Mouse (Mus musculus): Measurements from ENCODE around the gene Elovl6. TPM values are rescaled to one million over a fixed set of nuclear protein-coding genes. Genes with fewer than 3 reads are reported as not detected.

Gene Elovl6
- polyA plus RNA-seq, 1 experiment from 2014 or later = 54.6 TPM

- Histone ChIP-seq H3K27me3 (ENCODE audit: low read depth, poor library complexity, severe bottlenecking) (no peaks in the 10 kb centered on the region), H3K4me1 (no peaks in the 10 kb centered on the region), H3K9me3 (replicated peaks) (no peaks in the 10 kb centered on the region), H3K36me3 (peaks cover 54% of the 10 kb centered on the region), H3K4me3 (no peak overlapping the region), H3K27ac (no peak overlapping the region)
- no peak for DNase-seq (ENCODE audit: low spot score)
- WGBS = 93% methylated on average over 11 of the region's 11 CpGs
Measured at GRCm38 (mm10) chr3:129578741-129579475, 46.8 kb downstream of the Elovl6 start.

DNA sequence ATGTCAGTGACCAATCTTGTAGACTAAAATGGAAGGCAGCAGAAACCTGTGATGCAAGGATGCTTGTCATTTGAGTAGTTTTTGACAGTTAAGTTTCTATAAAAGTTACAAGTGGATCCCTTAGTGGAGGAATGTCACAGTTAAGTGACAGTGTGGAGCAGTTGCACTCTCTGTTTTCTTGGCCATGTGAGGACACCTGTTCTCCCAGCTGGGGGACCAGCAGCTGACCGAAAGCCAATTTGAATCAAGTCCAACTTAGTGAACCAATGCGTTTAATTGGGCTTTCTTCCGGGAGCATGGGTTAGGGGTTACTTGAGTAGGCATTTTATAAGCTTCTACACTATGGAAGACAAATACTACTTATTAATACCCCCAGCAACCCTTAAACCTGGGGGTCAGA lies 48.9 kb downstream of the Elovl6 start:
- WGBS = 94% methylated on average over 3 of the region's 3 CpGs

GRCm38 (mm10) chr3:129582449-129582848 lies 50.3 kb downstream of the Elovl6 start:
- 80% methylated on average over 4 of the region's 4 CpGs for WGBS
- no peaks in the 10 kb centered on the region for H3K27me3 ChIP-seq (ENCODE audit: low read depth, poor library complexity, severe bottlenecking)

More for the DNA sequence above, 48.9 kb downstream of the Elovl6 start:
- Histone ChIP-seq H3K27ac (no peak overlapping the region), H3K36me3 (peaks cover 39% of the 10 kb centered on the region), H3K4me3 (no peak overlapping the region), H3K9me3 (replicated peaks) (no peaks in the 10 kb centered on the region), H3K4me1 (no peaks in the 10 kb centered on the region), H3K27me3 (ENCODE audit: low read depth, poor library complexity, severe bottlenecking) (no peaks in the 10 kb centered on the region)
- DNase-seq (ENCODE audit: low spot score) = no peak

DNA sequence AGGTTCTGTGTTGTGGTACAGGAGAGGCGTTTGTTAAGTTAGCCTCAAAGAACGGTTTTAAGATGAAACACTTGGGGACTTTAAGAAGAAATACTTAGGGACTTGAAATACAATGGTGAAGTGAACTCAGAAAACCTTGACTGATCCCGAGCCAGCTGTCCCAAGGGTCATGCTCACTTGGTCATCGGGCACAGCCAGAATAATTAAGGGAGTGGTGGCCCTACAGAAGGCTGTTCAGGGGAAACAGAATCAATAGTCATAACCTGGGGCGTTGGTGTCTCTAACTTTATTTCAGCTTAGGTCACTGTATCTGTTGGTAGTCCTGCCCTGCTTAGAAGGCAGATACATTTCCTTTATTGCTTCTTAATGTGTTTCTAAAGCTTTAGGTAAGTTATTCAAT lies 51.1 kb downstream of the Elovl6 start:
- no peaks in the 10 kb centered on the region for H3K27me3 ChIP-seq (ENCODE audit: low read depth, poor library complexity, severe bottlenecking)
- no peak for DNase-seq (ENCODE audit: low spot score)
- H3K36me3 ChIP-seq = peaks cover 40% of the 10 kb centered on the region
- no peaks in the 10 kb centered on the region for H3K4me1 ChIP-seq
- H3K4me3 ChIP-seq = no peak overlapping the region
- no peaks in the 10 kb centered on the region for H3K9me3 ChIP-seq (replicated peaks)
- H3K27ac ChIP-seq = no peak overlapping the region
- 90% methylated on average over 5 of the region's 5 CpGs for WGBS

More at GRCm38 (mm10) chr3:129582449-129582848, 50.3 kb downstream of the Elovl6 start:
- no peak overlapping the region for H3K27ac ChIP-seq
- no peak overlapping the region for H3K4me3 ChIP-seq
- no peaks in the 10 kb centered on the region for H3K4me1 ChIP-seq
- no peak for DNase-seq (ENCODE audit: low spot score)
- H3K9me3 ChIP-seq (replicated peaks) = no peaks in the 10 kb centered on the region
- peaks cover 34% of the 10 kb centered on the region for H3K36me3 ChIP-seq

DNA sequence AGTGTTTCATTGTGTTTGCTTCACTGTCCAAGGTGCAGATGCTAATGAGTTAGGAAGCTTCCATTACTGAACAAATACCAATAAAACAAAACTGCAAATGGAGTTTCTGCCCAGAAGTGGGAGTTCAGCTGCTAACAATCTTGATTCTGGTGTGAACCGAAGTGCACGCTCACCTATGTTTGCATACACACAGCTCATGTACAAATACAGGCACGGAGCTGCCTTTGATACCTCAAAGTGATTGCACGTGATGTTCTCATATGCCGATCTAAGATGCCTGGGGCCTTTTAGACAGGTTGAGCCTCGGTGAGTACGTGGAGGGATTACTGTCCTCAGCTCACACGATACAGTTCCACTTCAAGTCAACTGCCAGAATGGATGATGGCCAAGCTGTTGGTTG lies 55.8 kb downstream of the Elovl6 start:
- no peaks in the 10 kb centered on the region for H3K9me3 ChIP-seq (replicated peaks)
- H3K4me3 ChIP-seq = no peak overlapping the region
- H3K36me3 ChIP-seq = peaks cover 45% of the 10 kb centered on the region
- H3K4me1 ChIP-seq = no peaks in the 10 kb centered on the region
- H3K27me3 ChIP-seq (ENCODE audit: low read depth, poor library complexity, severe bottlenecking) = no peaks in the 10 kb centered on the region
- no peak overlapping the region for H3K27ac ChIP-seq
- WGBS = 96% methylated on average over 8 of the region's 8 CpGs
- no peak for DNase-seq (ENCODE audit: low spot score)

- H3K36me3 ChIP-seq = peaks cover 48% of the 10 kb centered on the region
- 85% methylated on average over 3 of the region's 3 CpGs for WGBS
- no peak for DNase-seq (ENCODE audit: low spot score)
- no peaks in the 10 kb centered on the region for H3K27me3 ChIP-seq (ENCODE audit: low read depth, poor library complexity, severe bottlenecking)
- H3K4me1 ChIP-seq = no peaks in the 10 kb centered on the region
- H3K4me3 ChIP-seq = no peak overlapping the region
- no peaks in the 10 kb centered on the region for H3K9me3 ChIP-seq (replicated peaks)
- no peak overlapping the region for H3K27ac ChIP-seq
Measured at GRCm38 (mm10) chr3:129588753-129589152, 56.6 kb downstream of the Elovl6 start.

GRCm38 (mm10) chr3:129589705-129590104 lies 57.5 kb downstream of the Elovl6 start:
- Histone ChIP-seq H3K4me3 (no peak overlapping the region), H3K36me3 (peaks cover 50% of the 10 kb centered on the region)
- WGBS = 94% methylated on average over 10 of the region's 10 CpGs

DNA sequence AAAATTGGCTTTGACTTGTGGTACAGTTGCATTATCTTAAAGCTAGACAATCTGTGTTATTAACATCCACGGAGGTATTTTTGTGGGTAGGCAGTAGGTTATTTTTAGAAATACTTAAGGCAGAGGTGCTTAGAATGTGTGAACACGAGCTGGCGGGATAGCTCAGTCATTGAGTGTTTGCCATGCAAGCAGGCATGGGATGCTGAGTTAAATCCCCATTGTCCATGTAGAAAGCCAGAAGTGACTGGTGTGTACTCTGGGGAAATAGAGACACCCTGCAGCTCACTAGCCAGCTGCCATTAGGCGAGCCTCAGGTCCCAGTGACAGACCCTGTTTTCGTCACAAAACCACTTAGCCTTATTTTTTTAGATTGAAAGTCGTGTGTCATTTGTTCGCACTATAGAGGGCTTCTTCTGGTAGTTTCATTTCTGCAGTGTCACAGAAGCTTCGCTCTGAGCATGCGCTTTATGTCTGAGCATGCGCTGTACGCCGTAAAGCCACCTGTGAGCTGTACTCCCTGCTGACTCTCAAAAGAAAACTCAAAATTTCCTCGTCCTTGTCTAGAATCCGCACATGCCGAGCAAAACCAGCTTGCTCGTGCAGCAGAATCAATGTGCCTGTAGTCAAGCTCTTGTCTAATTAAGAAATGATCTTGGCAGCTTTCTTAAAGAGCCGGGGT lies 58.5 kb downstream of the Elovl6 start:
- WGBS = 93% methylated on average over 17 of the region's 17 CpGs
- Histone ChIP-seq H3K27ac (no peak overlapping the region), H3K4me3 (no peak overlapping the region)

More at GRCm38 (mm10) chr3:129589705-129590104, 57.5 kb downstream of the Elovl6 start:
- DNase-seq (ENCODE audit: low spot score) = no peak
- Histone ChIP-seq H3K4me1 (no peaks in the 10 kb centered on the region), H3K9me3 (replicated peaks) (no peaks in the 10 kb centered on the region), H3K27me3 (ENCODE audit: low read depth, poor library complexity, severe bottlenecking) (no peaks in the 10 kb centered on the region), H3K27ac (no peak overlapping the region)

DNA sequence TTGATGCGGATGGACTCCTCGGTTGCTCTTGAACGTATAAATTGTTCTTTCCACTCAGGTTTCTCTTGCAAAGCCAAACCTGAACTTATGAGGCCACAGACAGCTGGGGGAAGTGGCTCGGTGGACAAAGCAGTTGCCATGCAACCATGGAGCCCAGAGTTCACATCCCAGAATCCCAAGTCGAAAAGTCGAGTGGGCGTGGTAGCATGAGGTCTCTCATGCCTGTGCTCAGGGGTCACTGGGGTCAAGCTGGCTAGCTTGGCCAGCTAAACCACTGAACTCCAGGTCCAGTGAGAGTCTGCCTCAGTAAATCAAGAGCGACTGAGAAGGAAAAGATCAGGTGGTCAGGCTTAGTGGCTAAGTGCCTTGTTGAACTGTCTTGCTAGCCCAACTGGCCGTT lies 59.1 kb downstream of the Elovl6 start:
- DNase-seq (ENCODE audit: low spot score) = no peak
- no peaks in the 10 kb centered on the region for H3K27me3 ChIP-seq (ENCODE audit: low read depth, poor library complexity, severe bottlenecking)
- no peaks in the 10 kb centered on the region for H3K4me1 ChIP-seq
- H3K27ac ChIP-seq = no peak overlapping the region
- H3K36me3 ChIP-seq = peaks cover 59% of the 10 kb centered on the region
- H3K9me3 ChIP-seq (replicated peaks) = no peaks in the 10 kb centered on the region
- H3K4me3 ChIP-seq = no peak overlapping the region
- 83% methylated on average over 9 of the region's 9 CpGs for WGBS

More for the DNA sequence above, 58.5 kb downstream of the Elovl6 start:
- Histone ChIP-seq H3K4me1 (no peaks in the 10 kb centered on the region), H3K27me3 (ENCODE audit: low read depth, poor library complexity, severe bottlenecking) (no peaks in the 10 kb centered on the region), H3K9me3 (replicated peaks) (no peaks in the 10 kb centered on the region), H3K36me3 (peaks cover 54% of the 10 kb centered on the region)
- DNase-seq (ENCODE audit: low spot score) = no peak

- Histone ChIP-seq H3K36me3 (peaks cover 58% of the 10 kb centered on the region), H3K4me1 (no peaks in the 10 kb centered on the region), H3K4me3 (no peak overlapping the region), H3K27me3 (ENCODE audit: low read depth, poor library complexity, severe bottlenecking) (no peaks in the 10 kb centered on the region), H3K9me3 (replicated peaks) (no peaks in the 10 kb centered on the region), H3K27ac (no peak overlapping the region)
- no peak for DNase-seq (ENCODE audit: low spot score)
- WGBS = 93% methylated on average over 8 of the region's 8 CpGs
Measured at GRCm38 (mm10) chr3:129591761-129592160, 59.6 kb downstream of the Elovl6 start.

DNA sequence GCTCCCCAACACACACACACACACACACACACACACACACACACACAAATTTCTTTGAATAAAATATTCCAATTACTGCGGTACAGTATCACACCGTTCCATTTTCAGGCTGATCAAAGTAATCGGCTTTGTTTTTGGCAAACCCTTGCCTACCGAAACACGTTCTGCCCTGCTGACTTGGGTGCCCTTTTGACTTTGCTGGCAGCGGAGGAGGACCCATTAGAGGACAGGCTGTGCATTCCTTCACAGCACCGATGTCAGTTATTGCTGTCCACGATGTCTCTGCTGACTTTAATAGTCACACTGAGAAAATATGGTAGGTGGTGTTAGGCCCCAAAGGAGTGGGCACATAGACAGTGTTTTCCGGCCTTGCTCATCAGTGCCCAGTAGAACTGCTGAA lies 60.8 kb downstream of the Elovl6 start:
- Histone ChIP-seq H3K9me3 (replicated peaks) (no peaks in the 10 kb centered on the region), H3K4me3 (no peak overlapping the region), H3K27ac (no peak overlapping the region), H3K4me1 (no peaks in the 10 kb centered on the region), H3K36me3 (peaks cover 57% of the 10 kb centered on the region), H3K27me3 (ENCODE audit: low read depth, poor library complexity, severe bottlenecking) (no peaks in the 10 kb centered on the region)
- WGBS = 93% methylated on average over 9 of the region's 9 CpGs
- DNase-seq (ENCODE audit: low spot score) = no peak

DNA sequence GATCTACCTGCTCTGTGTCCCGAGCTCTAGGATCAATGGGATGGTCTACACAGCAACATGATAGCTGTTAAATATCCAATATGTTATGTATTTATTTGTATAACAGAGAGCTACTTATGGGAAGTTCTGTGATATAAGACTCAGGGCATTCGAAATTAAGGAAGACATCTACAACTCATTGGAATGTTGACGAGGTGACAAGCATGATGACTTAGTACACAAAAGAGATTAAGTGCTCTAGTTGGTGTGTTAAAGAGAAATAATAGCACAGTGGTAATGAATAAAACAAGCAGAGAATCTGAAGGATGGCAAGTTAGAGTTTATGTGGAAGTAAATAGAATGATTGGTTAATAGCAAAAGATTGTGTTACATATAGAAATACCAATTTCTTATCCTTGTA lies 61.6 kb downstream of the Elovl6 start:
- Histone ChIP-seq H3K4me1 (no peaks in the 10 kb centered on the region), H3K4me3 (no peak overlapping the region), H3K36me3 (peaks cover 50% of the 10 kb centered on the region), H3K9me3 (replicated peaks) (no peaks in the 10 kb centered on the region), H3K27ac (no peak overlapping the region), H3K27me3 (ENCODE audit: low read depth, poor library complexity, severe bottlenecking) (no peaks in the 10 kb centered on the region)
- WGBS = 94% methylated on average over 3 of the region's 3 CpGs
- DNase-seq (ENCODE audit: low spot score) = no peak

DNA sequence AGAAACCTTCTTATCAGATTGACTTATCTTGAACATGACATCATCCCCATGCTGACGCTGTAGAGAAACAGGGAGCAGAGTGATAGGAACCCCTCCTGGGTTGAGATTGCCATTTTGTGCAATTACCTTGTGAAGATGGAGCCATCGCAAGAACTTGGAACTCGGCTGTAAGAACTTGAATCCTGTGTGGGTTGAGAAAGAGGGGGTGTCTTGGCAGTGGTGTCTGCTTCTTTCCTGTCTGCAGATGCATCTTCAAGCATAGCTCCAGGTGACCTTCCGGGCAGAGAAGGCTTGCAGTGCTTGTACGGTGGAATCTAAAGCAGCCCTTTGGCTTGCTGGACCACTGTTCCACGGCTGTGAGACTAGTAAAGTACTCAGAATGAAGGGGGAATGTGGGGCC lies 63.9 kb downstream of the Elovl6 start:
- DNase-seq (ENCODE audit: low spot score) = no peak
- WGBS = 96% methylated on average over 6 of the region's 6 CpGs
- Histone ChIP-seq H3K9me3 (replicated peaks) (no peaks in the 10 kb centered on the region), H3K27me3 (ENCODE audit: low read depth, poor library complexity, severe bottlenecking) (no peaks in the 10 kb centered on the region), H3K4me3 (no peak overlapping the region), H3K4me1 (no peaks in the 10 kb centered on the region), H3K27ac (no peak overlapping the region), H3K36me3 (peaks cover 42% of the 10 kb centered on the region)
